Mouse (Mus musculus) cerebellum, adult 9-11 months (tissue): ENCODE data around the gene Marf1.
"Not testable (repeated sequence)": the region's sequence is repeated elsewhere in the genome, so short reads cannot be mapped to it uniquely, and the experiment has no call there.

Experiments
- DNase-seq: peaks from one replicate; pipeline ENCODE4 v3.0.0; 2022

The Marf1 gene

DNA sequence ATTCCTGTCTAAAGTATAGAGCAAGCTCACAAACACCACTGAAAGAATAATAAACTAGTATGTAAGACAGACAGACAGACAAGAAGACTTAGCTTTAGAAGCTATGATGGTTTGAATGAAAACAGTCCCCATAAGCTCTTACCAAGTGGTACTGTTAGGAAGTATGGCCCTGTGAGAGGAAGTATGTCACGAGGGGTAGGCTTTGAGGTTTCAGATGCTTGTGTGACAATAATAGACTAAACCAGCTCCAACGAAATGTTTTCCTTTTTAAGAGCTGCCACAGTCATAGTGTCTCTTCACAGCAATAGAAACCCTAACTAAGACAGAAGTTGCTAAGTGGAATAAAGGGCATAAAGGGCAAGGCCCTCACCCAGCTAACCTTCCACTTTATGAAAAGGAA is 28.1 kb downstream of the Marf1 start:
- DNase-seq: no peak

DNA sequence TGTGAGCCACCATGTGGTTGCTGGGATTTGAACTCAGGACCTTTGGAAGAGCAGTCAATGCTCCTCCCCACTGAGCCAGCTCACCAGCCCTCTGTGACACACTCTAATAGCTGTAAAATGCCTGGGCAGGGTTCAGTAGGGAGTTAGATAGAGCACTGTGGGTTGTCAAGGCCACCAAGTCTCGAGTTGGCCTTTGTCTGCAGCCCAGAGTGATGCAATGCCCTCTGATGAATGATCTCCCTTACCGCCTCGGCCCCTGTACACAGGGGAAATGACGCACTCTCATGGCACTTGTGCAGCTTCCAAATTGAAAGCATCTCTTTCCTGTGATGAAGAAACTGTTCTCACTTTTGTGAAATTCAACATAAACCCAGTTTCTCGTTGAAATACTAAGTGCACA is 31.3 kb downstream of the Marf1 start:
- DNase-seq: no peak

DNA sequence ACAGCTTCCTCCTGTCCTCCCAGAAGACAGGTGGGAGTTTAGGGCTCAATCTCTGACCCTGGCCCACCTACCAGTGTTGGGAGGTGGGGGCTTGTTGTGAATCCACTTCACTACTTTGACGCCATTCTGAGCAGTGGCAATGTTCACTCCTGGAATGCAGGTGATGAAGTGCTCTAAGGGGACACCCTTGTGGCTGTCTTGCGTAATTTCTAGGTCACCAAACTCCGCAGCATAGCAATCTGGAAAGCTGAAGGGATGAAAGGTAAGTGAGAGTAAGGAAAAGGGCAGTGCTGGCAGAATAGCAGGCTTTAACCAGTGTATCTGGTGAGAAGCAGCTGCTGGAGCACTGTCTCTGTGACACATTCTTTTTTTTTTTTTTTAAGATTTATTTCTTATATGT is 31.8 kb downstream of the Marf1 start:
- no peak for DNase-seq

DNA sequence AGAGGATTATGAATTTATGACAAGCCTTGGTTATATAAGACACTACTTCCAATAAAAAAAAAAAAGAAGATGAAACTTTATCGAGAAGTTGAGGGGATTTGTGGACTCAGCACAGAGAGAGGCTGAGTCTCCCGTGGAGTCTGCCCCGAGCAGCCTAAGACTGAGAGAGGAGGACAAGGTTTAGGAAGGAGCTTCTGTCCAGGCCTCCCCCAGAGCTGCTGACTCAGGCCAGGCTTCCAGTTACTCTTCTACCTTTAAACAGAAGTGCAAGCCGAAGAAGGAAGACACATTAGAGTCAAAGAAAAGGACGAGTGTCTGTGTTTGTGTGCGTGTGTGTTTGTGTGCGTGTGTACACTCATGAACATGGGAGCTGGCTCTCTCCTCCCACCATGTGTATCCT is 32.4 kb downstream of the Marf1 start:
- DNase-seq: no peak

DNA sequence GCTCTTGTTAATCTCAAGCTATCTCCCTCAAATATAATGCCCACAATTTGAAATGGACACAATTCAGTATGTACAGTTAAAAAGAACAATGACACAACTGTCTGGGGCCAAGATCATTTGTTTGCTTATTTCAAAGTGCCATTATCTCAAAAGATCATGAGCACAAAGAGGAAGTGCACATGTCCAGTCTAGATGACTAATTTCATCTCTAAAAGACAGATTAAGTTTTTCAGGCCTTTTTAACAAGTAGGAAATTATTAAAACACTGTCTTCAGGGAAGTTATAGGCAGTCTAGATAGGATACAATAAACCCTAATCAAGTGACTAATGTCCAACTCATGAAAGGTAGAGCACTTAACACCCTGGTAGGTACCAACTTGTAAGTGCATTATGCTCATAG is 34.2 kb downstream of the Marf1 start:
- DNase-seq: no peak

DNA sequence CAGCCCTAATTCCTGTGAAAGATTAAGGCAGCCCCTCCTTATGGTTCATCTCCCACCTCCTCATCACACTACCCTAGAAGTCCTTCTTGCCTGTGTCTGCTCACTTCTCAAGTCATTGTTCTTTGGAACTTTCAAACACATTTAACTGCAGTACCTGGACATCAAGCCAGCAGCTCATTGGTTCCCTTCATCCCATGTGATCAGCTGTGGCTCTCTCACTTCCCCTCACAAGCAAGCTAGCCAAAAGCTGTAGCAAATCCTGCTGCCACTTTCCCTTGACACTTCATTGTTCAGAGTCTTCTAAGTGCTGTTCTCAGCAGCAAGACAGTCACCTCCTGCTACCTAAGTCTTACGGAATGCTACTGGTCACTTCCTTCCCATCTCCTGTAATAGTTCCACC is 37.9 kb downstream of the Marf1 start:
- DNase-seq: no peak

DNA sequence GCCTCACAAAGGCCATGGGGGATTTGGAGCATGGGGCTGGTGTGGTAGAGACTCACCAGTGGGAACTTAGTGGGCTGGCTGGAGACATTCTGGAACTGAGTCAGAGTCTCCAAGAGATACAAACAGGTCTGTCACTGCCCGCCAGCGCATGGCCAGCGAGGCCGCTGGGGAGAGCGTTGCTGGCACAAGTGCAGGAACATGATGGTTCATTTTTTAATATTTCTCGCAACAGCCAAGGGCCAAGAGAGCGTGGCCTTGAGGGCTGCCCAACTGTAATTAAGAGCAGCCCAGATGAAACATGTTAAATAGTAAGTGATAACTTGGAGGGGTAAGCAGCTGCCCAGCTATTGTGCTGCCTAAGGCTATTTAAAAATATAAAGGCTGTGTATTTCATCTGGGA is 38.4 kb downstream of the Marf1 start:
- DNase-seq: no peak

DNA sequence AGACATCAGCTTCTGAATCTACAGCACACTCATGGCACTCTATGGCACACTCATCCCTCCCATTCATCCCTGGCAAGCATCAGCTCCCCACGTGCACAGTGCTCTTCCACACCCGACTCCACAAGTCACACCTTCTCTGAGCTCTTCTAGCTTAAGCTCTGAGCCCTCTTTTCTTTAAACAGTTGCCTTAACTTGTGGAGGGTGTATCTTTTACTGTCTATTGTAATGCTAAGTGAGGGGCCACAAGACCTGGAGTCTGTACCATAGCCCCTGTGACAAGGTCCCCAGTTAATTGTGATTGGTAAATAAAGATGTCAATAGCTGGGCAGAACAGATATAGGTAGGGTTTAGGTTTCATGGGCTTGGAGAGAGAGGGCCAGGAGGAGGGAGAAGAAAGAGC is 39.2 kb downstream of the Marf1 start:
- no peak for DNase-seq

DNA sequence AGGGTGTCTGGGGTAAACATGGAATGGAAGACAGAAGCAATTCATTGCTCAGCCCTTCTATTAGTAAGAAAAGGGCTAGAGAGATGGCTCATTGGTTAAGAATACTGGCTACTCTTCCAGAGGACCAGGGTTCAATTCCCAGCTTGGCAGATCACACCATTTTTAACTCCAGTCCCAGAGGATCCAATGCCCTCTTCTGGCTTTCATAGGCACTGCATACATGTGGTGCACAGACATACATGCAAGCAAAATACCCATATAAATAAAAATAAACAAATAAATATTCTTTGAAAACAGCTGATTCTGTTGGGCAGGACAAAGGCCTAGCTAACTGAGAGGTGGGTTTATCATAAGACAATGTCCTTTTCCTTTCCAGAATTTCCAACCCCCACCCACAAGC is 40.6 kb downstream of the Marf1 start:
- DNase-seq: no peak

DNA sequence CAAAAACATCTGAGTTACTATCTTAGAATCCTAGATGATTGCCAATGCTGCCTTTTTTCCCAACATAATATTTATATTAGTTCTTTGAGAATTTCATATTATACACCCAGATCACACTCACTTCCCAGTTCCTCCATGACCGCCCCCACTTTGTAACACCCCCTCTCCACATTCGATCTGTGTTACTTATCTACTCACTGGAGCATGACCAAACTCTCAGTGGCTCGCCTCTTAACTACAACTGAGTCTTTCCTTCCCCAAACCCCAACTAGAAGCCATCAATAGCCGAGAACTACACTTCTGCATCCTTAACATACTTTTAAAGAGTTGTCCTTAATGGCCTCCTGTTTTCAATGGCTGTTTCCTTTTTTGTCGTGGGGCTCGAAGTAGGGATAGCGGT is 41.6 kb downstream of the Marf1 start:
- no peak for DNase-seq

DNA sequence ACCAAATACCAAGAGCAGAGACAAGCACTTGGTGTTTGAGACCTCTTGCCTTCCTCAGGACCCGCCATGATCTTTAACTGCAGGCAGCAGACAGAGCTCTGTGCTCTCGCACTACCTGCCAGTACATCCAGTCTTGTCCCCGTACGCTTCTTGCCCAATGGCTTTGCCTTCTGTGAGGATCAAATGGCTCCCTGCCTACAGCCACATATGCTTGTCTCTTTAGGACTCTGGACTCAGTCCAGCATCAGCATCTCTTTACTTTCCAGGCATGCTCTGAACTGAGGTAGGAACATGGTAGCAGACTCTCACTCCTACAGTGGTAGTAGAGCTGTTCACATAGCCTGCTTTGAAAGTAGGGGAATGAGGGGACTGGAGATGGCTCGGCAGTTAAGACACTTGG is 42.2 kb downstream of the Marf1 start:
- peak; percentile 88 for DNase-seq

DNA sequence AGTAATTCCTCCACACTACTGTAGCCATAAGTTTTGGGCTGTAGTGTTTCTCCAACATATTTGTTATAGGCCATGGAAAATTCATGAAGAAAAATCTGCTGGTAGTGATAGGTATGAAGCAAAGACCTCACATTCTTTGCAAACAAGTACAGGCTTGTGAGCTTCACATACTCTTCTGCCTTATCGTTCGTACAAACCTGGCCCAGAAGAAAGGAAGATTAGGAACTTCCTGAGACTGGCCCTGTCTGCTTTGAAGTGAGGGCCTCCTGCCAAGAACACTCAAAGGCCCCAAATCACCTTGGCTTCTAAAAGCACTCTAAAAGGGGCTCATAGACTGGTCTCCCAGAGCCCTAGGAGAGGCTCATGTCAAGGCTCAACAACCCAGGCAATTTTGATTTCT is 45.9 kb downstream of the Marf1 start:
- no peak for DNase-seq

DNA sequence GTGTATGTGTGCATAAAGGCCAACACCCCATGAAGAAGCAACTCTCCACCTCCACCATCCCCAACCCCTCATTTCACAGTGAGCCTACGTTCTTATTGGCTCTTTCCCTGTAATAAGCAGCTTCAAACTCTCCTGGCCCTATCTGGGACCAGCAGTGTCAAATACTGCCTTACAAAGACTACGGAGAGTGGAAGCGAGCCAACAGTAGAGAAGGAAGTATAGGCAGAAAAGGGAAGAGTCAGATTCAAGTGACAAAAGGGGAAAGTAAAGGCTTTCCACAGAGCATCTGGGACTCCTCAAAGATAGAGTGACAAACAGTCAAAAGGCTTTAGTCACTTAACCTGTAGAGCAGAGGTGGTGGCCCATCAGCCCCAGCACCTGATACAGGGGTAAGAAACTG is 50.4 kb downstream of the Marf1 start:
- DNase-seq: no peak

DNA sequence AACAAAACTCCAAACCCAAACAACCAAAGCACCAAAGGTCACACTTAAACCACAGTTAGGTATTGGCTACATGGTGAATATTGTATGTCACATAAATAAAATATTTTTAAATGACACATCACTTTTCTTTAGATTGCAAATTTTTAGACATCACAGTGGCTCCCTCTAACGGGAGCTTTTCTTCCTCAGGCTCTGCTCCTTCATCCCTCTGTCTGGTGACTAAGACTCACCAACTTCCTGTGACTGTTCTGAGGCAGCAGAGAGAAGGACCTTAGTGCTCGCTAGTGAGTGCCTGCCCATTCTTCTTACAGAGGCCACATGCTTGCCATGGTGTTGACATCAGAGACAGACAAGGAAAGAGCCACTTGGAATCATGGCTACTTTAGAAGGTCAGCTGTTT is 51.0 kb downstream of the Marf1 start:
- no peak for DNase-seq

DNA sequence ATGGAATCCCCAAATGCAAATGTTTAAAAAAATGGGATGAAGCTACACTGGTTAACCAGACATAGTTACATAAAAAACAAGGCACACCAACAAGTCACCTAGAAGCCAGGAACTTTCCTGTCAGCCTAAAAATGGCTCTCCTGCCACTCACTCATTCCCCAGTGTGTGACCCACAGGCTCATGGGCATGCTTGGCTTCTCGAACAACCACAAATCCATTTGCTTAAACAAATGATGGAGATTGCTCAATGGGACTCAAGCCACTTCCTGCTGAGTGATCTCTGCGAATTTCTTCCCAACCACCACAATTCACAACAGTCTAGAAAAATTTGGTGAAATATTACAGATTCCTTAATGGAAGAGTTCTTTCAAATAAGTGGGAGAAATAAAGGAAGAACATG is 52.2 kb downstream of the Marf1 start:
- DNase-seq: no peak

DNA sequence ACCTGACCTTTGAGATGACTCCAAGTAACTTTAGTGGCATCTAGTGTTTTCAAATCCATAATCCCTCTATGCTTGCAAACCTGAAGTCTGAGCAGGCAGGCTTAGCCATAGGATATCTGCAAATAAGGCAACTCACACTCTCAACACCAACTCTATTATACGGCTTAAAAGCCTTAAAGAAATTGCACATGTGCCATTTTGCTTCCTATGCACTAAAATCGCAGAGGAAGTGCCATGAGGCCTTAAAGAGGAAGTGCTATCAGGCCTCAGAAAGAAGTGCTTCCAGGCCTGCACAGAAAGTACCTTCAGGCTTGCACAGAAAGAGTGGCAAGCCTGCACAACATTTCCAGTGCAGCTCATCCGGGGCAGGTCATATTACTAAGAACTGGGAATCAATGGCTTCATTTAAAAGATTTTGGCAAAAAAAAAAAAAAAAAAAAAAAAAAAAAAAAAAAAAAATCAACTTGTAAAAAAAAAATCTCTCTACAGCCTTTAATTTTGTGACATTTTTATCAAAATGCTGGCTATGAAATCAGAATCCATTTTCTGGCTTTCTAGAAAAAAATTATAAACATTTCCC is 53.4 kb downstream of the Marf1 start:
- no peak for DNase-seq

DNA sequence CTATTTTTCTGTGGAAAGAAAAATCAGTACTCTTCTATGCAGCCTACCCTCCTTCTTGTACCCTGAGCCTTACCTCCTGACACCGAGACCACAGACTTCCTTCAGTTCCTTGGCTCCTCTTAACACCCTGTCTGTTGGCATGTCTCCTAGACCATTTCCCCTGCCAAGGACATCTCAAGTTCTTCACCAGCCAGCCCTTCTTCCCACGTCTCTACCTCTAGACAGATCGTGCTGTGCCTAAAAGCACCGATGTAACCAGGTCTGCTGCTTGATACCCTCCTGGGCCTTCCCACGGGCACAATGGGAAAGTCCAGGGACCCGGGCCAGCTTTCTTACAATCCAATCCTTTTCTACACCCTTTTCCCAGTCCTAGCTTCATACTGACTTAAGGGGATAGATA is 57.3 kb downstream of the Marf1 start:
- no peak for DNase-seq

DNA sequence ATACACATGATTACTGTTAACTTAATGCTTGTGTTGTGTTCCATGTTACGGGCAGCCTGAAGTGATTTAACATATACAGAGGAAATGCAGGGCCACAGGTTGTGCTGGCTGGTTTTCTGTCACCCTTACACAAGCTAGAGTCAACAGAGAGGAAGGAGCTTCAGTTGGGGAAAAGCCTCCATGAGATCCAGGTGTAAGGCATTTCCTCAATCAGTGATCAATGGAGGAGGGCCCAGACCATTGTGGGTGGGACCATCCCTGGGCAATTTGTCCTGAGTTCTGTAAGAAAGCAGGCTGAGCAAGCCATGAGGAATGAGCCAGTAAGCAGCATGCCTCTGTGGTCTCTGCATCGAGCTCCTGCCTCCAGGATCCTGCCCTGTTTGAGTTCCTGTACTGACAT is 71.4 kb downstream of the Marf1 start:
- DNase-seq: no peak

DNA sequence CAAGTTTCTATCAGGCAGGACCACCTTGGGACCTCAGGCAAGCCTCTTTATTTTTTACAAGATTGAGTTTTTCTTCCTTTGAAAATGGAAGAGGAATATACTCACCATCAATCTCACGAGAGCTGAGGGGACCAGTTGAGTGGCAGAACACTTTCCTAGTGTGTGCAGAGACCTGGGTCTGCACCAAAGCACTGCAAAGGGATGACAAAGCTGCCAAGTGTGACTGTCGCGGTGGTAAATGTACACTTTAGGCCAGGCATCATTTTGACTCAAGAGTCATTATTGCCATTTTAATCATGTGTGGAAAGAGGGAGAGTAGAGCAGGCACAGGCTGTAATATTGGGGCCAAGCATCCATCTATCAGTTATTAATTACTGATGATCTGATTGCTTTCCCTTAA is 73.9 kb downstream of the Marf1 start:
- no peak for DNase-seq

DNA sequence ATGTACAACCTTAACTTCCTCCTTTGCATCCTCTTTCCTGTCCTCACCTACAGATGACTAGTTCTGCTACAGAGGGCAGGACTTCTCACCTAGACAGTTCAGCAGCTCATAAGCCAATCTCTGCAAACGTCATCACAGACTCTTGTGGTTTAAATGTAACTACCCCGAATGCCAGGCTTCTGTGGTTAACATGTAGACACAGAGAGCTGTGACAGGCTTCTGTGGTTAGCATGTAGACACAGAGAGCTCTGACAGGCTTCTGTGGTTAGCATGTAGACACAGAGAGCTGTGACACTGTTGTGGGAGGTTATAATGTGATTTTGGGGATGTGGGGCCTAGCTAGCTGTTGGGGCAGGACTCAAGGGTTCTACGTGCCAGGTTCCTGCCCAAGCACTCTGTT is 74.9 kb downstream of the Marf1 start:
- DNase-seq: no peak

DNA sequence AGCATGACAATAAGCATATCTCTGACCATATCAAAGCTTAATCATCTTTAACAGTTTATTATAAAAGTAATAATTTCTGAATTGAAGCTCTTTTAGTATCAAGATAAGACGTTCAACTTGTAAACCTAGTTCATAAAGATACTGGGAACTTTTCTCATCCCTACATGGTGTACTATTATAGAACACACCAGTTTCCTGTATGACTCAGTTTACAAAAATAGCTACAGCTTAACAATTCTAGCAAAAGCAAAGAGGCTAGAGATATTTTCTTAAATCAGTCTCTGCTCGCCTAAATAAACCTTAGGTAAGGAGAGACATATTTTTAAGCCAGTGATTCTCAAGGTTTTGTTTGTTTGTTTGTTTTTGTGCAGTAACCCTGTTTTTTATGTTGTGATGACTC is 80.2 kb downstream of the Marf1 start:
- no peak for DNase-seq

DNA sequence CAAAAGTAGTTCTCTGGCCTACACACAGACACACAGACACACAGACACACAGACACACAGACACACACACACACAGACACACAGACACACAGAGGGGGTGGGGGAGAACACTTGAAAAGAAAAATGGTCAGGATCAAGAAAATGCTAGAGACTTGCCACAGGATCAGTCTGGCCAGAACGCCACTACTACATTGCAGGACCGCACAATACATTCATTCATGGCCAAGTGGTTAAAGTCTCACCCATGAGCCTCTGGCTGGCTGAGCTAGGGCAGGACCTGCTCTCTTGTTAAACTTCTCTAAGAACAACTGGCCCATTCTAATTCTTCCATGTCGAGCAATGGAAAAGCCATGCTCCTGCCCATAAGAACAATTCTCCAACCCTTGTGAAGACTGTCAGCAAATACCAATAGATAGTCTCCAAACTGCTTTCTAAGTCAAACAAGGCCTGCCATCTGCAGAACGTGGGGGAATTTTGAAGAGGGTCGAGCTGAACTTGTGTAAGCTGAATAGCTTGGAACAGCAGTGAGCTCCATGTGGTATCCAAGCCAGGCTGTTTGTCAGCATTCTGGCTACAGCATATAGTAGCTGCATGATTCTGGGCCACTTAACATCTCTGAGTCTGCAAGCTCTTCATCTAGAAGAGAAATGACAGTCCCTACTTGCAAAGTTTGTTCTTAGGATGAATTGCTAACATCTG is 92.5 kb downstream of the Marf1 start:
- DNase-seq: no peak

DNA sequence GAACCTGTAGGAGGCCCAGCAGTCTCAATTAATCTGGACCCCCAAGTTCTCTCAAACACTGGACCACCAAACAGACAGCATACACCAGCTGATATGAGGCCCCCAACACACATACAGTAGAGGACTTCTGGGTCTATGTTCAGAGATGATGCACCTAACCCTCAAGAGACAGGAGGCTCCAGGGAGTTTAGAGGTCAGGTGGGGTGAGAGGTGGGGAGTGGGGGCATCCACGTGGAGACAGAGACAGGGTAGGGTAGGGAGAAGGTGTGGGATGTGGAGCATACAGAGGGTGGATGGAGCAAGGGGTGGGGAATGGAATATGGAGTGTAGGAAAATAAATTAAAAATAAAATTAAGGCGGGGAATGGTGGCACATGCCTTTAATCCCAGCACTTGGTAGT is 94.5 kb downstream of the Marf1 start:
- not testable (repeated sequence) for DNase-seq

DNA sequence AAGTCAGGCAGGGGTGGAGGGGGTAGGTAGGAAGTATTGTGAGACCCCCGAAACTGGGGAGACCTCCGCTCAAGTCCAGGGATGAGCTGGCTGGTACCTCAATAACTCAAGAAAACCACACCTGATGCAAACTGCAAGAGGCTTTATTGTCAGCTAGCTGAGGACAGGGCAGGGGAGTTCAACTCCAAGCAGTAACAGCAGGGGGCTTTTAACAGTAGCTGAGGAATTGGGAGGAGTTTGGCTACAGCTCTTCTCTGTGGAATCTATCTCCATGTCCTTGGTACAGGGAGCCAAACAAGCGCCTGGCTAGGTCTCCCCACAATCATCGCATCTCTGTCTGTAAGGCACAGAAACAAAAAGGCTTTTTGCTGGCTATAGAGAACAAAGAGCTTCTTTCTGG is 96.6 kb downstream of the Marf1 start:
- not testable (repeated sequence) for DNase-seq

DNA sequence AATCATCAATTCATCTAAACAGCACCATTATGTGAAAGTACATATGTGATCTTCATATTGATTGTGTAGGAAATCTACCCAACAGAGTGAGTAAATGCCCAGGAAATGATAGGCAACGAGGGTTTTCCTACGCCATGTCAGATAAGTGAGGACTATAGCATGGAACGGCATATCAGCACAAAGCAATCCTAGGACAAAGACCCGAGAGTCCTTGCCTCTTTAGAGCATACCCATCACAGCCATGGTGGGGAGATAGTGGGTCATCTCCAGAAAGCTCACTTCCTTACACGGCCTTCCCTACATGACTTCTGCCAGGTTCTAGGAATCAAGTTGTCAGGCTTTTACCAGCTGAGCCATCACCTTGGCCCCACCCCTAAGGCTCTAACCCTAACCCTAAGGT is 103.3 kb downstream of the Marf1 start:
- DNase-seq: no peak
